Mouse (Mus musculus): ENCODE results near the gene Ubald2.
"Not testable (repeated sequence)": the region's sequence is repeated elsewhere in the genome, so short reads cannot be mapped to it uniquely, and the experiment has no call there.

Gene Ubald2

DNA sequence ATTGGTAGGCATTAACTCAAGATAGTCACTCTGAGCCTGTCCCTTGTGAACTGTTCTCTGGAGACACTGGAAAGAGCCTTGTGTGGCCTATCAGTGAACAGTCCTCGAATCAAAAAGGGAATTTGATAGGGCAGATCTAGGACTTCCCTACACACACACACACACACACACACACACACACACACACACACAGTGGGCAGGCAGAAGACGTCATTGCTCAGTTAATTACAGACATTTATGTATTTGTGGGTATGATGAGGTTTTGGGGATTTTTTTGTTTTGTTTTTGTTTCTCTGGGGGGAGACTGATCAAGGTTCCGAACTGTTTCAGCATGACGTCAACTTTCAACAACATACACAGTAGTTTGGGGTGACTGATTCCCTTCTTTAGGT is 20.3 kb upstream of the Ubald2 start:
- DNase-seq (ENCODE audit: low spot score in 2 of 2), result no peak

DNA sequence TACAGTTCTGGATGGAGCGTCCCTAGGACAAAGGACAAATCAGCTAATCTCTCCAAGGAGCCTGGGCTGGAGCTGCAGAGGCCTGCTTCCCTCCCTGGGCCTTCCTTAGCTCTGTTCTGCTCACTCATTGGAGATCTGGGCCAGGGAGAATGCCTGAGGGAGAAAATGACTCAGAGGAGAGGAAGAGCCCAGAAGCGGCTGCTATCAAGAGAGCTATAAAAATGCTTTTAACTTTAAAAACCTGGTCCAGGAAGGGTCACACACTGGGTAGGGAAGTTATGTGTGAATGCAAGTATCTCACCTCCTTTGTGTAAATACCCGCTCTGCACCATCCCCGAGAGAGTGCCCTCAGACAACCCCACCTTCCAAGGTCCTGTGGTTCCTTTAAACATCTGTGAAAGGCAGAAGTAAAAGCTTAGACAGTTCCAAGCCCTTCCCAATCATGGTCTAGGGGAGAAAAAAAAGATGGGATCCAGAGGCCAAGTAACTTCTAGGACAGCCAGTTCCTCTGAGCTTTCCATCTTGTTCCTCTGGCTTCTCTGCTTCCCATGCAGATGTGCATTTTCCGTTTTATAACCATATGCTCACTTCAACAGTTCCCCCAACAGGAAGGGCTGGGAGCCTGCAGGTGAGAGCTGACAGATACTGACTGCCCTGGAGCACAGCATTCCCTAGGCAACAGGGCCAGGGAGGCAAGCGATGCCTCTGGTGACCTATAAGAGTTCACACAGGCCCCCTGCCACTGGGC is 17.5 kb upstream of the Ubald2 start:
- DNase-seq (ENCODE audit: low spot score in 2 of 2), result no peak

DNA sequence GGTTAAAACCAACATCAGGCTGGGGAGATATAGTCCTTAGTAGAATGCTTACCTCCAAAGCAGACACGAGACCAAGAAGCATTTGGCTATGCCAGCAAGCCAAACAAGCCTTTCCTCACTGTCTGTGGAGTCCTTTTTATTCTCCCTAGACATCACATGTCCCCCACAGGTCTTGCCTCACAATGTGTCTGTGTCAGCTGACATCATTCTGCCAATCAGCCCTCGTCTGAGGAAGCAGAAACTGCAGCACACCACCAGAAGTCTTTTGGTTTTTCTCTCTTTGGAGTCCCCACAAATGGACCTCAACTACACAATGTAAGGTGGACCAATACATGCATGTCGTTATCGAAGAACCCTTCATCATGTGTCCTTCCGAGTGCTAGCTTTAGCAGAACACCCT is 16.8 kb upstream of the Ubald2 start:
- DNase-seq (ENCODE audit: low spot score in 2 of 2), result no peak

DNA sequence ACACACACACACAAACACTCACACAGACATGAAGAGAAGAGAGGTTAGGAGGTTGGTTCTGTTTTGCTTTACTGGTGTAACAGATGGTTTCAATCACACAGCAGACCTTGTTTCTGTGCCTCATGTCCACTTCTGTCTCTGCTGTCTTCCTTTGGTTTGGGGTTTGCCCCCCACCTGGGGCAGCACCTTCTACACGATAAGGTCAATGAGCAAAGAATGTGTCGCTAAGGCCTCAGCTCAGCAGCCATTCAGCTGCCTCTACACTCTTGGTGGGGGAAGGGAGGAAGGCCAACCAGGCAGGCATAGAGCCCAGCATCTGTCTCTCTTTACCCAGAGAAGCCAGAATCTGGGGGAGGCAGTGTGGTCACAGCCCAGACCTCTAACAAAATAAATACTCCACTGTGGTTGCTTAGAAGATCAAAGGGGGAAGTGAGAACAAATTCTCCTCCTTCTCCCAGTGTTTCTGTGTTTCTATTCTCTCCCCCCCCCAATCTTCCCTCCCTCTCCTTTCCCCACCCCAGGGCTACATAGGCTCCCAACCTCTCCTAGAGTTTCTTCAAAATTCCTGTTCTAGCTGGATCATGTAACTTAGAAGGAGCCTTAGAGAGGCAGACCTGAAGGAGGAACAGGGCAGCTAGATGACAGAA is 15.6 kb upstream of the Ubald2 start:
- DNase-seq (ENCODE audit: low spot score in 2 of 2), result peak in 1 of 2 experiments; percentile 70

DNA sequence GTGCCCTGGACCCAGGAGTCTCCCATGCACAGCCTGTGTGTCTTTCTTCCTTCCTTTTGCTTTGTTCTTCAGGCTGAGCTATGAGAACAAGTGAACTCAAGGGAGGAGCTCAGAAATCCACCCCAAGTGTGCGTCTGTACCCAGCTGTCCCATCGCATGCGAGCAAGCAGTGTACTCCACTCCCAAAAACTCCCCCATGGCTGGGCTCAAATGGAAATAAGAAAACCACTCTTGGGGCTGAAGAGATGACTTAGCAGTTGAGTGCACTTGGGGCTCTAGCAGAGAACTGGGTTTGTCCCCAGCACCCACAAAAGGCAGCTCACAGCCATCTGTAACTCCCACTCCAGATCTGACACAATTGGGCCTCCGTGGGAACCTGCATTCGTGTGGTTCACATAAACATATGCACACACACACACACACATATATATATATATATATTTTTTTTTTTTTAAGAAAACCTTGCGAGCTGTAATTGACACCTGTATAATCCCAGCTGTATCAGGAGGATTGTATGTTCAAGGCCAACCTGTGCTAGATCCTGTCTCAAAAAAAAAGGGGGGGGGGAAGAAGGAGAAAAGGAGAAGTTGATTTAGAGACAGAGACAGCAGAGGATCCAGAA is 14.9 kb upstream of the Ubald2 start:
- no peak for DNase-seq (ENCODE audit: low spot score in 2 of 2)

DNA sequence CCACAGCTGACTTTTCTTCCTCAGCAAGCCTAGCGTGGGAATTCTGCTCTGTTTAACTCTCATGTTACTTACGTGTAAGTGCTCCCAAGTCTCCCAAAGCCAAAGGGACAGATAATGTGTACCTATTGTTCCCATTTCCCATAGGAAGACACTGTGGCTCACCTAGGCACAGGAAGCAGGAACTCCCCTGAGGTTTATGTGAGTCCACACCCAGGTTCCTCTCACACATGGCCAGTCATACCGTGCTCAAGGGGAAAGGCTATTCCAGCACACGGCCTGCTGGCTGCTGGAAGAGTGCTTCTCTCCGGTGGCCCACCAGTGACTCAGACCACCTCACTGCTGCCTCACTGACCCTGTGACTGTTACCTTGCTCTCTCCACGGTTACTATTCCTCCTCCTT is 12.8 kb upstream of the Ubald2 start:
- DNase-seq (ENCODE audit: low spot score in 2 of 2), result no peak

DNA sequence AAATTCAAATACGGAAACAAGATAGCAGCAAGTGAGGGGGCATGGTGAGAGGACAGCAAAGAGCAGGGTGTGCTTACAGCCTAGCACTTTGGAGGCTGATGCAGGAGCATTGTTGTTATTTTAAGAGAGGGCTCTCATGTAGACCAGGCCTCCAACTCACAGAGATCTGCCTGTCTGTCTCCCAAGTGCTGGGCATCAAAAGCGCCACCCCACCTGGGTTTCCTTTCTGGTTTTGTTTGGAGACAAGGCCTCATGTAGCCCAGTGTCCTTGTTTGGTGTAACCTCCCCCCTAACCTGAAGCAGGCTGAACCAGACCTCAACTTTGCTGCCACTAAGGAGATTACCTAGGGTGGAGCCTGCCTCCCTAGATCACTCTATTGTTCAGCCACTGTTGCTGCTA is 11.3 kb upstream of the Ubald2 start:
- no peak for DNase-seq (ENCODE audit: low spot score in 2 of 2)

DNA sequence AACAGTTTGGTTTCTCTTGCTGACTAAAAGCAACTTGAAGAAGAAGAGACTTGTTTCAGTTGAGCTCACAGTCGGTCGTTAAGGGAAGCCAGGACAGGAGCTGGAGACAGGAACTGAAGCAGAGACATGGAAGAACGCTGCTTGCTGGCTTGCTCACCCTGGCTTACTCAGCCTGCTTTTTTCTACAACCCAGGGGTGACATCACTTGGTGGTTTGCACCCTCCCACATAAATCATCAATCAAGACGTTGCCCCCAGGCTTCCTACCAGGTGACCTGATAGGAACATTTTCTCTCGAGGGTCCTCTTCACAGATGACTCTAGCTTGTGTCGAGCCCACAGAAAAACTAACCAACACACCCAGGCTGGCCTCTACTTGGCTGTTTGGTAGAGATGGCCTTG is 10.7 kb upstream of the Ubald2 start:
- DNase-seq (ENCODE audit: low spot score in 2 of 2), result peak in 1 of 2 experiments; percentile 20

DNA sequence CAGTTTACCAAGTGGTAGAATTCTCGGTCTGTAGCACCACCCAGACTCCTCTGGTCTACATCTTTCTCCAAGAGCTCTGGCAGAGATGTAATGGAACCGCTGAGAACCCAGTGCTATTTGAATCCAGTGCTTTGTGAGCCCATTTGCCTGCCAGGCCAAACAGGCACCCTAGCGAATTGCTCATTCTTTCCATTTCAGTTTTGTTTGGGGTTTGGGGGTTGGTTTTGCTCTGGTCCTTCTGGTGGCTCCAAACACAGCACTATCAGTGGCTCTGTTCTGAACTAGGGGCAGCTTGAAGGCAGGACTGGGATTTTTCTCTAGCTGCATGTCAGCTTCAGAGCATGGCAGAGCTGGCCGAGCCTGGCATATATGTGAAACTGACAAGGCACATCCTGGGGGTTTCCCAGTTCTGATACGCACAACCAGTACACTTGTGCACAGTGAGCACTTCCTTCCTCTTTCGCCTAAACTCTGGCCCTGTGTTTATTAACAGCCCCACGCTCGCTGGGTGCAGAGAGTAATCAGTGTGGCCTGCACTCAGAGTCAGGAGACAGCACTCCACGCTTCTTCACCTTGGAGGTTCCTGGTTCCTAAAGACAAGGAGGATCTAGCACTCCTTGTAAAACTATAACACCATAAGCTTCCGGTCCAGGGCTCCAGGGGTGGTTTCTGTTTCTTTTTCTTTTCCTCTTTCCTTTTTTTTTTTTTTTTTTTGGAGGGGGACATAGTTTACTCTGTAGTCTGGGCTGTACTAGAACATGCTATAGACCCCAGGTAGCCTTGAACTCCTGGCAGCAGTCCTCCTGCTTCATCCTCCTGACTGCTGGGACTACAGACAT is 9.9 kb upstream of the Ubald2 start:
- peak in 1 of 2 experiments; percentile 72 for DNase-seq (ENCODE audit: low spot score in 2 of 2)

DNA sequence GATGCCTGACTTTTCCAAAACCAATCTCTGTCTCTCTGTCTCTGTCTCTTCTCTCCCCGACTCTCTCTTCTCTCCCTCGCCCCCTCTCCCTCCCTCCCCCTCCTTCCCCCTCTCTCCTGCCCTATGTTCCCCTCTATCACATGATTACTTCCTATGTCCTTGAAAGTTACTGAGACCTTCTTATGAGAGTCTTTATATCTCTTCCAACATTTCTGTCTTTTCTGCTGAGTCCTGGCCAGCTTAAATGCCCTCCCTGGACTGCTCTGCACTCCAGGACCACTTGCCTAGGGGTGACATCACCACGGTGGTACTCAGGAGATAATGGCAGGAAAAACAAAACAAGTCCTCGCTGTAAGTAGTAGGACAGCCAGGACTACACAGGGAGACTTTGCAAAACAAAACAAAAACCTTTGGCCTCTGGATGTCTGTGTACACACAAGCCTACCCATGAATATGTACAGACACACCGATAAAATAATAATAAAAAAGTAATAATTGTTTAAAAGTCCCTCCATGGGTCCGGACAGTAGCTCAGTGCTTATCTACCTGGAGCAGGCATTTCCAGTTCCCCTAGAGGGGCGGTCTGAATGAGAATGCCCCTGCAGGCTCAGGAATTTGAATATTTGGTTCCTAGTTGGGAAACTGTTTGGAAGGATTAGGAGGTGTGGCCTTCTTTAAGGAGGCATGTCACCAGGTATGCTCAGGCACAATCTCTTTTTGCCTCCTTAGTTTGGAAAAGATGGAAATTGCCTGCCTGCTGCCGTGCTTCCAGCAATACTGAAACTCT is 9.1 kb upstream of the Ubald2 start:
- DNase-seq (ENCODE audit: low spot score in 2 of 2), result no peak

DNA sequence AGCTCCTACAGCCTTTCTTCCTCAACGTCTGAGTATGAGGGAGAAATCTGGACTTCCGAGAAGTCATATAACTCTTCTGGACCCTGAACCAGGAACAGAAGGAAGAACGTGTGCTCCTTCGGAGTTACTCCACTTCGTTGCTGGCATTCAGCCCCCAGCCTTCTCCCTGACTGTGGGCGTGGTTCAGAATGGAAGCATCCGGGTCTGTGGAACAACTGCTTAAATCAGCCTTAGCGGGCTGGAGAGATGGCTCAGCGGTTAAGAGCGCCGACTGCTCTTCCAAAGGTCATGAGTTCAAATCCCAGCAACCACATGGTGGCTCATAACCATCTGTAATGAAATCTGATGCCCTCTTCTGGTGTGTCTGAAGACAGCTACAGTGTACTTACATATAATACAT is 7.6 kb upstream of the Ubald2 start:
- not testable (repeated sequence) for DNase-seq (ENCODE audit: low spot score in 2 of 2)

DNA sequence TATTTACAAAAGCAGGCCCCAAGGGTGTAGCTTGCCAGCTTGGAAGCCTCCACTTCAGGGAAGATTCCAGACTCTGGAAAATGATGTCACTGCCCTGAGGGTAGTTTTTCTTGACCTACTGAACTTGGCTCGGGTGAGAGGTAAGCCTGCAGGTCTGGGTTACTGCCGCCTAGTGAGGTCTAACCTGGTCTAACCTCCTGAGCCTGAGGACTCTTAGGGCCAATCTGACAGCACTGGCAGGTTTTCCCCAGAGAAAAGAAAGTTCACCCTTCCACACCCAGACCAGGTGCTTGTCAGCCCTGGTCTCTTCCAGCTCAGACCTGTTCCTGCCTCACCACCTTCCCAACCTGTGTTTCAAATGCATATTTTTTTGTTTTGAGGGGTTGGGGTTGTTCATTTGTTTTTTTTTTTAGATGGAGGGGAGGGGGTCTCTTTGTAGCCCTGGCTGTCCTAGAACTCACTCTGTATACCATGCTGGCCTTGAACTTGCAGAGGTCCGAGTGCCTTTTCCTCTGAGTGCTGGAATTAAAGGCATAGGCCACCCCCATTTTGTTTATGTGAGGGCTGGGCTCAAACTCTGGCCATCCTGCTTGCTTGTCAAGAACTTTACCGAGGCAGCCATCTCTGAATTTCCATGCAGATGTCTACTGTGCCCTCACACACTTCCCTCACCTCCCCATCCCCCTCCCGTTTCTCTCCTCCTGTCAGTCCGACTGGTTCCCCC is 6.9 kb upstream of the Ubald2 start:
- no peak for DNase-seq (ENCODE audit: low spot score in 2 of 2)

DNA sequence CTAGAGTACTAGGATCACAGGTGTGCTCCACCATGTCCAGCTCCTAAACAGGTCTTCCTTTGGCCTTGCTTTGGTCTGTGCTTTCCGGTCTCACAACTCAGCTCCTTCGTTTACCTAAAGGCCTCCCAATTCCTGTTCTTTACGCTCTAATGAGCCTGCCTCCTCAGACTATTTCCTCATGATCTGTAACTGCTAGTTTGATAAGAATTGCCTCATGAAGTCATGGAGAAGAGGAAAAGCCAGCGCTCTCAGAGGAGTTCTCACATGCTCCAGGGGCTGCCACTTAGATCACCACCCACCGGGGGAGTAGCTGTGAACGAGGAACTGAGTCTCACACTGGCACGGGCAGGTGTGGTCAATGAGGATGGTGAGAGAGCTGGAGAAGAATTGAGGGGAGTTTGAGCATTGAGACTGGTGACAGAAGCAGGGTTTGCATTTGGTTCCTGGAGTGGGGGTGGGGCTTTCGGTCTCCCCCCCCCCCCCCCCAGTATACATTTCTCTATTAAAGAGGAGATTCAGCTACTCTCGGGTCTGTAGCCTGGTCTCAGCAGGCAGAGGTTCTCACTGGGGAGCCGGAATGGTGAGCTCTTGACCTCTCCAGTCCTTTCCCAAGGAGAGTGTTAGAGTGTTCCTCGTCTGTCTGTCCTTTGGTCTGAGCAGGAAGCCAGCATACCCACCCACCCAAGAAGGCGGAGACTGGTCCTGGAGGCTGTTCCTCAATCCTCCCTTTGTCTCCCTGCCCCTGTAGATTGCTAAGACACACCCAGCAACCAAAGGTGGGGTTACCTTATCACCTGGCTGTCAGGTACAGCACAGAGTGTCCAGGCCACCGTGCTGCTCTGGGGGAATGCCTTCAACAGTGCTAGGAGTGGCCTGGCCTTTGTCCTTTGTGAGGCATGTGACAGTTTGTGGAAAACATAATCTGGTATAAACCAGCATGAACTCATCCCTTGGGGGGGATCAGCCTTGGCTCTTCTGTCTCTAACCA is 4.7 kb upstream of the Ubald2 start:
- DNase-seq (ENCODE audit: low spot score in 2 of 2), result peak in 1 of 2 experiments; percentile 27

DNA sequence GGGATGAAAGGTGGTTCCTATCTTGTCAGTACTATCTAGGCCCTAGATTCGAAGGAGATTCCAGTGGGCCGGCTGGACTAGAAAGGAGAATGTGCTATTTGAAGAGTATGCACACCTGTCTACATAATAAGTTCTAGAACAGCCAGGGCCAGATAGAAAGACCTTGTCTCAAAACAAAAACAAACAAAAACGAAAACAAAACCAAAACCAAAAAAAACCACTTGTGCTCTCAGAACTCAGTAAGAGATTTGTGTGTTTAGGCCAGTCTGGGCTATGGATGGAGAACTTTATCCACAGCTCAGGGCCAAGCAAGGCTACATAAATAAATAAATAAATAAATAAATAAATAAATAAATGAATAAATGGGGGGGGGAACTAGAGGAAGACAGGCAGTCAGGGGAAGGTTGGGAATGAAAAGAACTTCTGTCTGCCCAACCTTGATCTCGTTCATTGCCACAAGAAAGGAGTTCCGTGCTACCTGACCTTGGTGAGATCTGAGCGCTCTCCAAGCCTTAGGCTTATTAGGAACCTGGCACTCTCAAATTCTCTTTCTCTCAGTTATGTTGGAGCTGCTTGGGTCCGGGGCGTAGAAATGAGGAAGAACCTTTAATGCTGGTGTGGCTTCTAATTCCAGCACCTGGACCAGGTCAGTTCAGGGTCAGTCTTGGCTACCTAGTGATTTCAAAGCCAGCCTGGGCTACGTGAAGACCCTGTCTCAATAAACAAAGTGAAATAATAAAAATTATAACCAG is 3.9 kb upstream of the Ubald2 start:
- no peak for DNase-seq (ENCODE audit: low spot score in 2 of 2)

DNA sequence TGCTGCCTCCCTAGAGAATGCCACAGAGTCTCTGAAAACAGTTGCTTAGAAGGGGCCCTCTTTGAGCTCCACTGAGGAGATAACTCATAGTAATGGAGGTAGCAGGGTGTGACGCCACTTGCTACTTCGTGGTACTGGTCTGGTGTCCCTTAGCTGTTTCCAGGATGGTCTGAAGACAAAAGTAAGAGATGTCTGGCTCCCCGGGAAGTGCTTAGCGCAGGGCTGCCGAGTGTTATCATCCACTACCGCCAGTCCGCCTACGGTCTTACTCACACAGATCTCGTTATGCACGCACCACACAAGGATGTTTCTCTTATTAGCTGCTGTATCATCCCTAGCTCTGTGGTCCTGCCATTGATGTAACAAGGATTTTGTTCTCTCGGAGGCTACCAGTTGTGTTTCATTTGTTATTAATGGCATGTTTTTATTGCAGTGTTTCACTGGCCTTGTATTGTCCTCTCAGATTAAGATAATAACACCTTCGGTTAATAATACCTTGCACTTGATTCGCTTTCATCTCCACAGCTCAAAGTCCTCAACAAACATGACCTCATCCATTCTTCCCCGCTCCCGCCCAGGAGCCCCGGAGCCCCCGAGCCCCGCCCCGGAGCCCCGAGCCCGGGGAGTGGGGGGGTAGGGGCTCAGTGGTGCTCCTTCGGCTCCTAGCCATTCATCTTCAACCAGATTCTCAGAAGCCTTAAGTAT is 3.0 kb upstream of the Ubald2 start:
- peak in 1 of 2 experiments; percentile 27 for DNase-seq (ENCODE audit: low spot score in 2 of 2)

DNA sequence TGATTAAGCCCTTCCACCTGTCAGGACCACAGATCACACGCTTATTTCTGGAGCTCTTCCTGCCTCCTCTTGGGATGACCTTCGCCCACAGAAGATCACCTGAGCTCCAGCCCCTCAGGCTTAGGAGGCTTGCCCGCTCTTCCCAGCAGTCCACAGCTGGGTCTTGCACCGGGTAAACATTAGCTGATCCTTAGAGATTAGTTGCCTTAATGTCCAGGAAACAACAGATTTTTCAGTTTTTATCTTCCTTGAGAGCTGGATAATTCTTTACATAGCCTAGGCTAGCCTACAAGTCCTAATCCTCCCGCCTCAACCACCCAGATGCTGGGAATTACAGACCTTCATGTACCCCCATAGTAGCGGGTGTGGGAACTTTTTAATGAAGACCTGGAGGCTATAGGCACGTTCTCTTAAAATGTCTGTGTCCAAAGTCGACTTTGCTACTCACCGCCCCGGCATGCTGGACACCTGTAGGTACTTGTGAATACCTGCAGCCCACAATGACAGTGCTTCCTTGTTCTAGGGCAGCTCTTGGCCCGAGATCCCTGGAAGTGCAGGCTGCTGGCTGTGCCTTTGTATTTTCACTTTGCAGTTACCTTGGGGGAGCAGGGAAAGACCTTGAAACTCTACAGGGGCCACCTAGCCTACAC is 2.3 kb upstream of the Ubald2 start:
- no peak for DNase-seq (ENCODE audit: low spot score in 2 of 2)

DNA sequence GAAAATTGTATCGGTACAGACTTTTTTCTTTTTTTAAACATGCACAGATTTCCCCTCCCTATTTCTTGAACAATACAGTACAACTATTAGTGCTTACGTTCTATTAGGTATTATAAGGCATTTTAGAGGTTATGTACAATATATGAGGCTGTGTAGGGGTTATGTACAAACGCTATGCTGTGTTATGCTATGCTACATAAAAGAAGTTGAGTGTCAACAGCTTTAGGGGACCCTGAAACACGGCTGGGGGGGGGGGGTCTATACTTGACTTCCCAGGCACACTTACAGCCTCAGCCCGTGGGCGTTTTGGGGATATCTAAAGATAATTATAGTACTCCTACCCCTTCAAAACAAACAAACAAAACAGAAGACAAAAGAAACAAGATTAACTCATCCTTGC is 1.8 kb upstream of the Ubald2 start:
- no peak for DNase-seq (ENCODE audit: low spot score in 2 of 2)
